Mouse (Mus musculus): ENCODE measurements around the gene Rnf182. TPM values are rescaled to one million over a fixed set of nuclear protein-coding genes. Genes with fewer than 3 reads are reported as not detected.
A peak's percentile ranks its signal among the peaks of the same experiment; 100 is the strongest.

Rnf182 gene
- total RNA-seq, 2 experiments from 2014 or later = 35.6 to 36.4 TPM

DNA sequence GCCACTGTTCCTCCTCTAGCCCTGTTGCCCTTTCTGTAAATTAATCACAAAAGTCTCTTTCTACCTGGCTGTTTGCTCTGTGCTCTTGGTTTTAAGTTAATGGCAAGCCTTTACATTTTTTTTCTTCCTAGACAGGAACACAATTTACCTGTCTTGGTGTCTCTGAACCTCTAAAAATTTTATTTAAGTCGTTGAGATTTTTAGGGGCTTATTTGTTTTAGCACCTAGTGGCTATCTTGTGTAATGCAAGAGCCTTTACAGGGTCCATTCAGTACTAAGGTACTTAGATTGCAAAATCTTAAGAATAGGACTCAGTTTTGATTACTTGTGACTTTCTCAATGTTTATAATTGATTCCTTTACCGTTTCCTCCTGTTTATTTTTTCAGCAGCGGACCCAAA is 76.2 kb downstream of the Rnf182 start:
- DNase-seq (ENCODE audit: extremely low spot score in 1 of 2, low spot score in 1 of 2) = no peak

DNA sequence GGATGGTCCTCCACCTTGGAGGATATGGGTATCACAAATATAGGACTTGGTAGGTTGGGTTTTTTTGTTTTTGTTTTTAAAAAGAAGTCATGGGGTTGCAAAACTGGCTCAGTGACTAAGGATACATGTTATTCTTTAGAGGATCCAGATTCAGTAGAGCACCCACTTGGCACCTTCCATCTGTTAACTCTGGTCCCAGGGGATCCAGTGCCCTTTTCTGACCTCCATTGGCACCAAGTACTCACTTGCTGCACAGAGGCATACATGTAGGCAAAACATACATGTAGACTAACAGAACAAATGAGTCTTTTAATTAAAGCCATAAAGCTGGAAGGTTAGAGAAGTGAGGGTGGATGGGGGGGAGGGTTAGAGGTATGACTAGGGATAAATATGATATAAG is 80.0 kb downstream of the Rnf182 start:
- DNase-seq (ENCODE audit: extremely low spot score in 1 of 2, low spot score in 1 of 2) = no peak

DNA sequence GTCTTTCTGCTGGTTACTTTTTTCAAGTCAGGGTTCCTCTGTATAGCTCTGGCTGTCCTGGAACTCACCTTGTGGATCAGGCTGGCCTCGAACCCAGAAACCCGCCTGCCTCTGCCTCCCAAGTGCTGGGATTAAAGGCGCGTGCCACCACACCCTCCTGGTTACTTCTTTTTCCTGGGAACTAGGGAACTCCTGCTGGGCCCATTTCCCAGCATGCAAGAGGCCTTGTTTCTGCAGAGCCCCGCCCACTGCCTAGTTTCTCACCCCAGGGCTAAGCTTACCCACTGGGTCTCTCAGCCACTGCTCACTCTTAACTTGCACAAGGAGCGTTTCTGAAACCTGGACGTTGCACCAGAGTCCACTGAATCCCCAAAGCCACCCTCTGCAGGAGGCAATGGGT is 80.5 kb downstream of the Rnf182 start:
- DNase-seq (ENCODE audit: extremely low spot score in 1 of 2, low spot score in 1 of 2) = no peak

DNA sequence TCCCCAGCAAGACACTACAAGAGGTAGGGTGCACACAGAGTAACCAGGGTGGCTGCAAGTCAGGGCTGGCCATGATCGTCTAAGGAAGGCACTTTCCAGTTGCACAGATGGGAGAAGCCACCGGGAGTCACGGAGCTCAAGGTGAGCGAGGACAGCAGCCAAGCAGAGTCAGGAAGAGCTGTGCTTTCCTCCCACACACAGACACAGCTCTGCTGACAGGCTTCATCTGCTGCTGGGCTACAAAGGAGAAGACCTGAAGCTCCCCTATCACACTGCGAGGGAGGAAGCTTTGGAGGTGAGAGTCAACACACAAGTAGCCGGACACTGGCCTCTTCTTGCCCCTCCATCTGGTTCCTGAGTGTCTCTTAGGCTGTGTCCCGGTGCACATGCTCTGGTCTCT is 83.0 kb downstream of the Rnf182 start:
- DNase-seq (ENCODE audit: extremely low spot score in 1 of 2, low spot score in 1 of 2) = no peak

DNA sequence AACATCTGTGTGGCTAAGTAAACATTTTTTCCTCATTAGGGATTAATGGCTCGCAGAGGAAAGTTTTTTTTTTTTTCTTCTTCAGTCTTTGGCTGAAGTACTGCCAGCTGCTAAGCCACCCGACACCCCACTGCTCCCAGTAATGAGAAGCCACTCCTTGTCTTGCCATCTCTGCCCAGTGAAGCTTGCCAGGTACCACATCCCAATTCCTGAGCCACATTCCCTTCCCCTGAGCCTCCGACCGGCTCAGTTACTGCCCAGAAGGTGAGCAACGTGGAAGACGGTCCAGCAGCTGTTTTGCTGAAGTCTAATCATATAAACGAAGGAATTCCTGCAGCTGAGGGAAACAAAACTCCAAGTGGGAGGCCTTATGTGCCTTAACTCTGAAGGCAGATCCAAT is 88.0 kb downstream of the Rnf182 start:
- DNase-seq (ENCODE audit: extremely low spot score in 1 of 2, low spot score in 1 of 2) = no peak

DNA sequence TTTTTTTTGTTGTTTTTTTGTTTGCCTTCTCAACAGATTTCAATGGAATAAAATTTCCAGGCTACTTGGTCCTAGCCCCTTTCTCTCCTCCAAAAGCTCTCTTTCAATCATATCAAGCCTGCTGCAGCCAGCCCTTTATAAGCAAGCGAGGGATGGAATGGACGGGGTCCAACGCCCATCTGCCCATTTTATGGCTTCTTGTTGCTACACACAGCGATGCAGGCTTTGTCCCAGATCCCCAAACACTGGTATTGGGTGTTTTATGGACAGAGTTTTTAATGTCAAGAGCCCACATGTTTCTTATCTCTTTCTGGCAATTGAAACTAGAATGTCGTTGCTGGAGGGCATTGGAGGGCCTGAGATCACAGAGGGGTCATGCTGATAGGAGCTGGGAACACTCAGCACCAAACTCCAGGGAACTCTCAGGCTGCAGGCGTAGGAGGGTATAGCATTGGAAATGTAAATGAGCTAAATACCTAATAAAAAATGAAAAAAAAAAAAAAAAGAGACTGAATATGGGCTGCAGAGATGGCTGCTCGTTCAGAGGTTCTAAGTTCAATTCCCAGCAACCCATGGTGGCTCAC is 89.1 kb downstream of the Rnf182 start:
- DNase-seq (ENCODE audit: extremely low spot score in 1 of 2, low spot score in 1 of 2) = no peak

DNA sequence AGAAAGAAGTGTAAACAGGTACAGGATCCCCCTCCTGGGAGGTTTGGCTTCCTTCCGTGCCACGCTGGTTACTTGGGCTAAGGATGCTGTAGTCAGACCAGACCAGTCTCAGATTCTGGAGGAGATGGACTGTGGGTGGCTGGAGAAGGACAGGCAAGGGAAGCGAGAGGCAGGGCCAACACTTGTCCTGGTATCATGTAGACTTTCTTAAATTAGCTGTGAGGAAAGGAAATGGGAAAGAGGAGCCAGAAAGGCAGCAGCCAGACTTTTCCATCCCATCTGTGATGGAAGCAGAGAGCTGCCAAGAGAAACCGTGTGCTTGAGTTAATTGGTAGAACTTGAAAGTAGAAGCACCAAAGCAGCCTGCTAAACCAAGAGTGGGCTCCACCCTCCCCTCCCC is 90.9 kb downstream of the Rnf182 start:
- no peak for DNase-seq (ENCODE audit: extremely low spot score in 1 of 2, low spot score in 1 of 2)

DNA sequence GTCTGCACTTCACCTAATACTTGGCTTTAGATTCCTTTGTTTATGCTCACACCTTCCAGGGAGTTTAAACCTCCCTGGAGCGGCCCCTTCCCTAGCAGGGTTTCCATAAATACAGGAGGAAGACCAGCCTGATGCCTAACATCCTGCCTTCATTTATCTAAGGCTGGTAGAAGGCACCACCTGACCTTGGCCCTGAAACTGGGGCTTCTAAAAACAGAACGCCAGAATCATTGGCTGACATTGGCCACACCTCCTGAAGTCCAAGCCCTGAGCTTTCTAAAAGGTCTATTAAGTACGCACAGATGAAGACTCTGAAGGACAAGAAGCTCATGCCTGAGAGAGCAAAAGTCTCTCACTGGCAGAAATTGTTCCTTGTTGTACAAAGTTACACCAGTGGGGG is 94.0 kb downstream of the Rnf182 start:
- DNase-seq (ENCODE audit: extremely low spot score in 1 of 2, low spot score in 1 of 2) = no peak

DNA sequence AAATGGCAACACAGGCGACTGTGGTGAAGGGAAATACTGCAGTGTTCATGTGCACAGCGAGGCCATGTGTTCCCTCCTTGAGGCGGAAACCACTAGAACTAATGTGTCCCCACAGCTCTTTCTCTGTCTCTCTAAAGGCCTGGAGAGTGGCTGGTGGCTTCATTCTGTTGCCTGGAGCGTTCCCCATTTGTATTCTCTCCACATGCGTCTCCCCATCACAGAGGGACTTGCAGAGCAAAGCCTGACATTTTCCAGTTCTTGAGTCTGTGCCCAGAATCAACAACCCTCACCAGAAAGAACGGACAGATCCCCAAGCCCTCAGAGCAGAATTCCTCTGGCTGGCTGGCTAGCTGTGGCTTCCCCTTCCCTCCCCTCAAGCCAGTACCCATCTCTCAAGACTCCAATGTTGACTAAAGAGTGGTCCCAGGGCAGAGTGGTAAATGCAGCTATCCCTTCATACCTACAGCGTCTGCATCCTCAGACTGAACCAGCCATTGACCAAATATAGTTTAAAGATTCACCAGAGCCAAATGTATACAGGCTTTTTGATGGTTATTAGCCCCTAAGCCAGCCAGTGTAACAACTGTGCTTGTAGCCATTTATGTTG is 96.3 kb downstream of the Rnf182 start:
- DNase-seq (ENCODE audit: extremely low spot score in 1 of 2, low spot score in 1 of 2) = peak in 1 of 2 experiments; percentile 31

DNA sequence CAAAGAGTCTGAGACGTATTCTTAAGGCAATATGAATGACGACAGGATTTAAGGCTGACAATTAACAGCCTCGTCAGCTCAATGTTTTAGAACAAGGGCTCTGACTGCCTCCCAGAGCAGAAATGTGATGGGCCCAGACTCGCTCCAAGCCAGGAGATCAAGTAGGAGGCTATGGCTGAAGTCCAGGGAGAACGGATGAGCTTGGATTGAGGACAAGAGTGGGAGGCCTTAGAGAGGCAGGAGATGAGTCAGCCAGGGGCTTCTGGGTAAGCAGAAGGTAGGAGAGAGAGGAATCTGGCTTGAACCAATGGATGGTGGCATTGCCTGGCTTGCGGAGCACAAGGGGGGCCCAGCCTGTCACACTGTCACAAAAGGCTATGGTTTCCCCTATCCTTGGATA is 99.2 kb downstream of the Rnf182 start:
- no peak for DNase-seq (ENCODE audit: extremely low spot score in 1 of 2, low spot score in 1 of 2)

DNA sequence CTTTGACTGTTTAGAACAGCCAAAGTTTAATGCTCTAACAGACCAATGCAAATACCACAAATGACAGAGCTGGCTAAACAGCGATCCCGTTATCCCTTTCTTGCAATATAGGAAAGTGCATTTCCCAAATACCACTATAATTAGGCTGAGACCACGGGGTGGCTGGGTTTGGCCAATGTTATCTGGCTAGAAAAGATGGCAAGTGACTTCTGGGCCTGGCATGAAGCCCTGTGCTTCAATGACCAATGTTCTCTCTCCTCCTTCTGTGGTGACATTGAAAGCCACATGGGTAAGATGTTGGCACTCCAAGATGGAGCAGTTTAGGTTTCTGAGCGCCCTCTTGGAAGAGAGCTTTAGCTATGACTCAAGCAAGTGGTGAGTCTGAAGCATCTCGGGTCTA is 100.0 kb downstream of the Rnf182 start:
- no peak for DNase-seq (ENCODE audit: extremely low spot score in 1 of 2, low spot score in 1 of 2)

DNA sequence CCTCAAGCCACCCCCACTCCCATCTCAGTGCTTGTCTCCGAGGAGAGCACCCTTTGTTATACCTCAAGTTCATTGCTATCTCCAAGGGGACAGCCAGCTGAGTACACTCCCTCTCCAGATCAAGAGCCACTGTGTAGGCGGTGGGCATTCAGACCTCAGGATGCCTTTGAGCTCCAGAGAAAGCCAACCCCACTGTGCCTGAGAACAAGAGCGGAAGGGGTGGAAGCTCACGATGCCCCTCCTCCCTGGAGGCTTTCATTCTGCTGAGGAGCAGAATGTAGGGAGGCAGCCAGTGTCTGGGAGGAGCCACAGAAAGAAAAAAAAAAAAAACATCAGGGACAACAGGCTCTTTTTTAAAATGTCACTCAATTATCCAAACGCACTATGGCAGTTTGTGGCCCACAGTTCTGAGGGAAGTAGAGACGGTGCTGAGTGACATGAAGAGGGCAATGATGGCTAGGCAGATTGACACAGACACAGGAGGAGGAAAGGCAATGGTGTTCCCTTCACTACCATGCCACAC is 101.1 kb downstream of the Rnf182 start:
- no peak for DNase-seq (ENCODE audit: extremely low spot score in 1 of 2, low spot score in 1 of 2)

DNA sequence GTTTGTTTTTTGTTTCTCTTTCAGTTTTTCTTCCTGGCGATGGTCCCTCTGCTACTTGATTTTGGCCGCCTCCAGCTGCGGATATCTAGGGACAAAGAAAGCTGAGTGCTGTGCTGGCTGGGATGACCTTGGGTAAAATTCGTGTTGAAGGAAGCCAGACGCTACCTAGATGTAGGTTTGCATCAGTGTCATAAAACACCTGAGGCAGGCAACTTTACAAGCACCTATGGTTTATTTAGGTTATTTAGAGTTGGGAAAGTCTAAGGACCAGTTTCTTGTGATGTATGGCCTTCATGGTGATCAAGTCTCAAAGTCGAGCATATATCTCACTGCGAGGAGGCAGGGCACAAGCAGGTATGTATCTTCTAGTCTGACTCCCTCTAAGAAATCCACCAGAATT is 102.7 kb downstream of the Rnf182 start:
- no peak for DNase-seq (ENCODE audit: extremely low spot score in 1 of 2, low spot score in 1 of 2)

DNA sequence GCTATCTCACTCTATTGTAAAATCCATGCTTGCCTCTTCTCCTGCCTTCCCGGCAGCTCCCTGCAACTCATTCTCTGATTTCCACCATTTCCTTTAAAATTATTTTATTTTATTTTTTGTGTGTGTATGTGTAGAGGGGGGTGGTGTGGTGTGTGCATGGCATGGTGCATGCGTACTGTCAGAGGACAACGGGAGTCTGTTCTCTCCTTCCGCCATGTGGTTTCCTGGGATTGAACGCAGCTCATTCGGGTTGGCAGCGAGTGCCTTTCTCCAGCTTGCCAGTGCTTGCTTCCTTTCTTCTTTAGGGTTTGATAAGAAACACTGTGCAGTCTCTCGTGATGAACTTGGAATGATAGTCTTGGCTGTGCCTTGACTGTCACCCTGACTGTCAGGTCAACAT is 105.0 kb downstream of the Rnf182 start:
- no peak for DNase-seq (ENCODE audit: extremely low spot score in 1 of 2, low spot score in 1 of 2)

Other genes with a start within 250 kb of the Rnf182 start
- 10 to 100 TPM; 79.5 to 91.1 TPM for gene Nol7, start 217.3 kb upstream of the Rnf182 start, total RNA-seq (2021)
- 10 to 100 TPM; 81.4 to 82.4 TPM for gene Ranbp9, start 134.4 kb upstream of the Rnf182 start, total RNA-seq (2021)
- gene Mcur1, start 55.5 kb upstream of the Rnf182 start, total RNA-seq (2021) = 10 to 100 TPM; 19.2 to 22.5 TPM
- gene Cd83, start 169.1 kb downstream of the Rnf182 start, total RNA-seq (2021) = 1 to 10 TPM; 7.1 to 7.2 TPM